Mouse (Mus musculus) liver, embryonic 15.5 days (tissue): ENCODE data around the gene Tmem123. TPM values are rescaled to one million over a fixed set of nuclear protein-coding genes. Genes with fewer than 3 reads are reported as not detected.

ENCODE experiments used
- ATAC-seq: fragments of 200-750 bp; cut with Nextera tagmentation; 2 replicates; pipeline ENCODE4 v1.8.0; 2017; ENCODE audit warnings: moderate number of reproducible peaks, mild to moderate bottlenecking, moderate library complexity; ENCODE audit not compliant: insufficient read depth
- H3K27ac ChIP-seq: fragments of 300-500 bp; sonication (generic); replicated peaks from 2 replicates; pipeline ENCODE4 v1.5.1; 2015; ENCODE audit warnings: mild to moderate bottlenecking, inconsistent platforms
- H3K27me3 ChIP-seq: fragments of 300-500 bp; sonication (generic); 2 replicates; pipeline ENCODE4 v1.6.1; 2015; ENCODE audit warnings: mild to moderate bottlenecking, inconsistent platforms
- H3K36me3 ChIP-seq: fragments of 300-500 bp; sonication (generic); replicated peaks from 2 replicates; pipeline ENCODE4 v1.6.1; 2015; ENCODE audit warnings: moderate library complexity, mild to moderate bottlenecking, inconsistent platforms
- H3K4me1 ChIP-seq: fragments of 300-500 bp; sonication (generic); replicated peaks from 2 replicates; pipeline ENCODE4 v1.6.1; 2015; ENCODE audit warnings: inconsistent platforms
- H3K4me2 ChIP-seq: fragments of 300-500 bp; sonication (generic); 2 replicates; pipeline ENCODE4 v1.6.1; 2015; ENCODE audit warnings: moderate library complexity, mild to moderate bottlenecking, inconsistent platforms
- H3K4me3 ChIP-seq: fragments of 300-500 bp; sonication (generic); replicated peaks from 2 replicates; pipeline ENCODE4 v1.5.1; 2015; ENCODE audit warnings: mild to moderate bottlenecking, inconsistent platforms
- H3K9ac ChIP-seq: fragments of 300-500 bp; sonication (generic); 2 replicates; pipeline ENCODE4 v1.6.1; 2015; ENCODE audit warnings: moderate library complexity, mild to moderate bottlenecking, inconsistent platforms
- H3K9me3 ChIP-seq: fragments of 300-500 bp; sonication (generic); replicated peaks from 2 replicates; pipeline ENCODE4 v1.6.1; 2016; ENCODE audit warnings: inconsistent platforms
- WGBS: fragments of 180-500 bp; shearing (Covaris S2); methylation state at CpG from one replicate; pipeline ENCODE4 v1.1.7; 2015; ENCODE audit warnings: mixed read lengths; ENCODE audit not compliant: insufficient replicate concordance; 5-methylcytosine and 5-hydroxymethylcytosine counted together
- microRNA-seq: library from miRNA; unstranded; fragments of <30 nt; microRNA quantifications from one replicate; pipeline ENCODE4, GENCODE M21; 2016
- polyA plus RNA-seq: library from polyadenylated mRNA; unstranded; fragments of >200 nt; fragmentation: Nextera tagmentation; extraction: Ambion mirVana; gene quantifications from 2 replicates; pipeline ENCODE4 v1.2.1, GENCODE M21; 2015

Gene Tmem123
- polyA plus RNA-seq, 1 experiment from 2014 or later = 35.0 TPM

DNA sequence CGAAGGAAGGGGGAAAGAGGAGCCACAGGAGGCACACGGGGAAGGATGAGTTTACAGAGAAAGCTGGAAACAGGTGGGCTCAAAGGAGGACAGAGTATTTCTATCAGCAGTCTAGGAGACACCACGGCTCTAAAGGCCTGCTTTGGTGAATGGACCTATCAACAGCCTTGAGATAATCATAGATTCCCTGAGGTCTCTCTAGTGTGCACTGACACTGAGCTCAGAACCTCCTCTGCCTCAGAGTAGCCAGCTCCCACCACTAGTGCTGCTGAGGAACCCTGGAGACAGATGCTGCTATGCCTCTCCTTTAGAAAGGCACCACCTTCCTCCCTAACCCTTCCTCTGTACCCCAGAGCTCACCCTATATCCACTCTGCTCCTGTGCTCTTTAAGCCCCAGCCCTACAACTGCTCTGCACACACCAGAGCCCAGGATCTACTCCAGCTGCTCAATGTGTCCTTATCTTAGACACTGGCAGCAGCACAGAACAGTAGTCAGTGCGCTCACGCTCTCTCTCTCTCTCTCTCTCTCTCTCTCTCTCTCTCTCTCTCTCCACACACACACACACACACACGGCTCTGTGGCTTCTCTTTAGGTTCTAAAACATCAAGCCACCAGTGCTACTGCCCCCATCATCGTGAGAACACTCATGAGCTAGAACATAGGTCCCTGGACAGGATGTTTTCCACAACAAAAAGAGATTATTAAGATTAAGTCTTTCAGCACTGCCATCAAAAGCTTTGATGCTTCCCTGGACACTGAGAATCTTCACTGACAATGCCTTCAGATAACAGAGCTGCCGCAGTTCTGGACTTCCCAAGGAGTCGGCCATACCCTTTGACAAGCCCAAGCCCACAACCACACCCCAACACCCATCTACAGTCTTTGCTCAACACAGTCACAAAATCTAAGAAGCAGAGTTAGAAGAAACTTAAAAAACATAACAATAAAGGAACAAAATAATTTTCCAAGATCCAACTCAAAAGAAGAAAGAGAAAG, 66.0 kb downstream of the Tmem123 start:
- peak; percentile 95 for ATAC-seq
- H3K36me3 ChIP-seq = peaks cover 25% of the 10 kb centered on the region
- H3K4me3 ChIP-seq = peak overlapping the region; percentile 22
- WGBS = 29% methylated on average over 9 of the region's 9 CpGs
- H3K27ac ChIP-seq = peak overlapping the region; percentile 83
- H3K27me3 ChIP-seq = no peaks in the 10 kb centered on the region
- H3K9me3 ChIP-seq = no peaks in the 10 kb centered on the region
- H3K9ac ChIP-seq = peak overlapping the region; percentile 53; the same call in 1 of the 2 replicates
- peak overlapping the region; percentile 59 for H3K4me2 ChIP-seq
- peaks cover 70% of the 10 kb centered on the region for H3K4me1 ChIP-seq

DNA sequence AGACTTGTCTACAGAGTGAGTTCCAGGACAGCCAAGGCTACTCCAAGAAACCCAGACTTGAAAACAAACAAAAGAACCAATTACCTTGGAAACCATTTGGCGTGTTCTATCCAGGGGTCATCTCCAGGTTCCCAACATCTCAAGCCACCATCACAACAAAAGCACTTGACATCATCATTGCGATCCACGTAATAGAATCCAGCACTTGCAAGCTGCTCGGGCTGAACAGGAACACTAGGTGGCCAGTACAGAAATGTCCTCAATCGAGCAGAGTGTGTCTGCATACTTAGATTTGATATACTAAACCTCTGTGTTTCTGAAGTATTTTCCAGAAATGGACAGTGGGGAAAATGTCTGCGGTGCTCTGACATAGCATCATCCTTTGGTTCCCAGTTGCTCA, 69.6 kb downstream of the Tmem123 start:
- 79% methylated on average over 6 of the region's 6 CpGs for WGBS
- H3K9me3 ChIP-seq = no peaks in the 10 kb centered on the region
- no peak overlapping the region for H3K27ac ChIP-seq
- H3K4me3 ChIP-seq = no peak overlapping the region
- peaks cover 59% of the 10 kb centered on the region for H3K4me1 ChIP-seq
- H3K27me3 ChIP-seq = no peaks in the 10 kb centered on the region
- peaks cover 16% of the 10 kb centered on the region for H3K36me3 ChIP-seq
- H3K9ac ChIP-seq = no peak overlapping the region
- no peak for ATAC-seq
- peak overlapping the region; percentile 42 for H3K4me2 ChIP-seq

DNA sequence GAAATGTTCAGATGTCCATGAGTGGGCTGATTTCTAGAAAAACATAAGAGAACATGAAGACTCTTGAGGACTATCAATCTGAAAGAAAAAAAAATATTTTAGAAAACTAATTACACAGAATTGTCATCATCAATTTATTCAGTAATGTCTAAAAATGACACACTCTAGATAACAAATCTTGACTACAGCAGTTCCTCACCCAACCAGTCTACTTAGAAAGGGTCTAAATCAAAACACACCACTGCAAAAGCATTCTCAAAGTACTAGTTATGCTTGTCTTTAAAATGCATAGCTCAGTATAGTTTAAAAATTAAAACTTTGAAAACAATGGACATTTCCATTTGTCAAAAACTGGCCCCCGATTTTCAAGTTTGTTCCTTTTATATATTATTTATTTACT, 71.5 kb downstream of the Tmem123 start:
- ATAC-seq = no peak
- H3K4me1 ChIP-seq = peaks cover 41% of the 10 kb centered on the region
- peak overlapping the region; percentile 88; the same call in 1 of the 2 replicates for H3K4me2 ChIP-seq
- peaks cover 16% of the 10 kb centered on the region for H3K36me3 ChIP-seq
- no peaks in the 10 kb centered on the region for H3K9me3 ChIP-seq
- H3K27ac ChIP-seq = no peak overlapping the region
- WGBS = 63% methylated on average over 1 of the region's 1 CpGs
- H3K4me3 ChIP-seq = no peak overlapping the region; the same call in 1 of the 2 replicates
- H3K9ac ChIP-seq = no peak overlapping the region
- no peaks in the 10 kb centered on the region for H3K27me3 ChIP-seq

DNA sequence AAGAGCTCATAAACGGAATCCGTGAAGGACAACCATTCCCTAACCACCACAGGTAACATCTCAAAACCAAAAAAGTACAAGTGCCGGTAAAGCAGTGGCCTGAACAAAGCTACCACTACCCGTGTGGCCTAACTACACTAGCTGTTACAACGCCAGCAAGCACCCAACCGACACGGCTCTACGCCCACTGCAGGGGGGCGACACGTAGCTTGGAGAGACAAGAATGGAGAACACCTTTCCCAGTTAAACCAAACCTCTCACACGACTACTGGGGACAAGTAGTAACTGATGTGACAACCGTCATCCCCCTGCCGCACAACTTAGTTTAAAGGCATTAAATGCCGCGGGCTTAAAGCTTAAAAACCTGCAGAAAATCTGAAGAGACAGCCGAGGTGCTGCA, 72.5 kb downstream of the Tmem123 start:
- ATAC-seq = peak; percentile 36

GRCm38 (mm10) chr9:7836905-7837805, 73.3 kb downstream of the Tmem123 start, which contains the start of gene Birc2:
Gene Birc2, minus strand, starts transcription at chr9:7837064.
- peak; percentile 96 for ATAC-seq
- Histone ChIP-seq H3K27ac (peak within 1 kb of the TSS; percentile 99), H3K4me3 (peak within 1 kb of the TSS; percentile 79), H3K27me3 (no peaks in the 10 kb centered on the region), H3K36me3 (peaks cover 16% of the 10 kb centered on the region), H3K4me2 (peak within 1 kb of the TSS; percentile 88), H3K4me1 (peaks cover 30% of the 10 kb centered on the region), H3K9ac (peak within 1 kb of the TSS; percentile 83), H3K9me3 (no peaks in the 10 kb centered on the region)
- WGBS = under 1% methylated on average over 68 of the region's 68 CpGs

More for the DNA sequence above, 72.5 kb downstream of the Tmem123 start:
- Histone ChIP-seq H3K9ac (peak overlapping the region; percentile 83), H3K4me1 (peaks cover 38% of the 10 kb centered on the region), H3K27me3 (no peaks in the 10 kb centered on the region), H3K36me3 (peaks cover 16% of the 10 kb centered on the region), H3K9me3 (no peaks in the 10 kb centered on the region), H3K4me2 (peak overlapping the region; percentile 88), H3K27ac (peak overlapping the region; percentile 99), H3K4me3 (peak overlapping the region; percentile 79)
- under 1% methylated on average over 16 of the region's 16 CpGs for WGBS

- Histone ChIP-seq H3K4me1 (peaks cover 24% of the 10 kb centered on the region), H3K4me3 (peak overlapping the region; percentile 79), H3K27me3 (no peaks in the 10 kb centered on the region), H3K9me3 (no peaks in the 10 kb centered on the region), H3K4me2 (peak overlapping the region; percentile 88), H3K36me3 (peaks cover 16% of the 10 kb centered on the region), H3K27ac (peak overlapping the region; percentile 99), H3K9ac (peak overlapping the region; percentile 83)
- no peak for ATAC-seq
- 24% methylated on average over 14 of the region's 14 CpGs for WGBS
Observed at GRCm38 (mm10) chr9:7837806-7838440, 74.1 kb downstream of the Tmem123 start.

GRCm38 (mm10) chr9:7841221-7841620, 77.4 kb downstream of the Tmem123 start:
- no peak overlapping the region for H3K27ac ChIP-seq
- no peak overlapping the region for H3K4me3 ChIP-seq
- no peaks in the 10 kb centered on the region for H3K27me3 ChIP-seq
- no peaks in the 10 kb centered on the region for H3K9me3 ChIP-seq
- H3K4me1 ChIP-seq = peaks cover 11% of the 10 kb centered on the region
- ATAC-seq = no peak
- H3K4me2 ChIP-seq = no peak overlapping the region
- no peaks in the 10 kb centered on the region for H3K36me3 ChIP-seq
- WGBS = 74% methylated on average over 6 of the region's 6 CpGs
- H3K9ac ChIP-seq = no peak overlapping the region

Small RNA genes lying within 50 kb of the gene (microRNA-seq; reads per million reads assigned to microRNA genes)
- gene Mir5618 = 16.0 reads per million, percentile 32 among the genes with 10 or more reads in this experiment

Other genes starting within 250 kb of the Tmem123 start
- 11.0 and 15.2 TPM in 2 replicates for gene Mmp8, start 205.6 kb upstream of the Tmem123 start, polyA plus RNA-seq
- gene Mmp27, start 192.6 kb upstream of the Tmem123 start, polyA plus RNA-seq = 0.13 and 0.15 TPM in 2 replicates
- gene Mmp20, start 135.8 kb upstream of the Tmem123 start, polyA plus RNA-seq = not detected in 2 replicates
- not detected in 2 replicates for gene Mmp7, start 72.0 kb upstream of the Tmem123 start, polyA plus RNA-seq
- gene Birc2, start 73.0 kb downstream of the Tmem123 start, polyA plus RNA-seq = 12.9 and 13.0 TPM in 2 replicates
- gene Birc3, start 109.1 kb downstream of the Tmem123 start, polyA plus RNA-seq = 7.0 and 7.1 TPM in 2 replicates
- 3.2 and 3.7 TPM in 2 replicates for gene Yap1, start 240.6 kb downstream of the Tmem123 start, polyA plus RNA-seq